Mouse (Mus musculus) testis, adult 2 months (tissue): ENCODE results near the gene Sipa1l1.

ENCODE experiments used
- CTCF ChIP-seq: fragments of 200-500 bp; IDR thresholded peaks from 2 replicates; pipeline ENCODE4 v1.5.1; 2012; ENCODE audit warnings: low read depth, mild to moderate bottlenecking, inconsistent platforms, low read length, moderate library complexity; ENCODE audit not compliant: control insufficient read depth, insufficient read depth, insufficient replicate concordance
- POLR2A ChIP-seq: fragments of 200-500 bp; IDR thresholded peaks from 2 replicates; pipeline ENCODE4 v1.6.1; 2012; ENCODE audit warnings: low read depth, mild to moderate bottlenecking, inconsistent platforms, low read length, moderate library complexity; ENCODE audit not compliant: control insufficient read depth

DNA sequence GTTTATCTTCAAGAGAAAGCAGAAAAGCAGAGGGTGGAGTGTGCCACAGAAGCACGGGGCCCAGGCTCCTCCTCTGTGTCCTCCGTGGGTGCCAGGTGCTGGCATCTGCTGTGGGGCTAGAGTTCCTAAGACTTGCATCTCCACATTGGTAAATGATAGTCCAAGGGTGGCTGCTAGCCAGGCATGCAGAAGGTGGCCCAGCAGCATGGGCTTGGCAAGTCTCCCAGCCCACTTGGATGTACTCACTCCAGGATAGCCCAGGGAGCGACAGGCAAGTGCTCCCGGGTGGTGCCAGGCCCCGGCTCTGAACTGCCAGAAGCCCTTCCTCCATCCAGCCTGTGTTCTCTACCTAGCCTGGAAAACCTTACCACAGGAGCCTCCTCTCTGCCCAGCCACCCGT lies 239.4 kb downstream of the Sipa1l1 start:
- no peak for TF ChIP-seq CTCF
- no peak for TF ChIP-seq POLR2A
